Mouse (Mus musculus) embryo, embryonic 10 days (tissue): ENCODE measurements around the gene Kcnq4.

Source experiments
- DNase-seq: peaks from one replicate; pipeline ENCODE4 v3.0.0-alpha.2; 2015; ENCODE audit warnings: low spot score

Kcnq4 gene

GRCm38 (mm10) chr4:120747941-120748866, at the start of gene Kcnq4:
Gene Kcnq4, minus strand, starts transcription at chr4:120748612.
- DNase-seq: no peak

- no peak for DNase-seq
These were observed 48.3 kb upstream of the Kcnq4 start for GRCm38 (mm10) chr4:120796687-120797086.

DNA sequence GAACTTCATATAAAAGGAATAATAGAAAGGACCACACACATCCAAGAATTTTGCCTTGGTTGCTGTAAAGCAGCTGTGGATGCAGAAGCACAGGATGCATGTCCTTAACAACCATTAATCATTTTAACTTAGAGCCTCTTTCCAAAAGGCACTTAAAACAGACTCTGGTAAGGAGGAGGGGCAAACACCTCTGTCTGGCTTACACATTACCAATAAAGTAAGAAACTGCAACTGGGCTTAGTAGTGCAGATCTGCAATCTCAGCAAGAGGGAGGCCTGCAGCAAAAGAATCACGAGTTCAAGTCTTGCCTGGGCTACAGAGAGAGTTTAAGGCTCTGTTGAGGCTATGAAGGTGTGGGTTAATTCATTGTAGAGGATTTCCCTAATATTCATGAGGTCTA, 47.2 kb upstream of the Kcnq4 start:
- DNase-seq: no peak

DNA sequence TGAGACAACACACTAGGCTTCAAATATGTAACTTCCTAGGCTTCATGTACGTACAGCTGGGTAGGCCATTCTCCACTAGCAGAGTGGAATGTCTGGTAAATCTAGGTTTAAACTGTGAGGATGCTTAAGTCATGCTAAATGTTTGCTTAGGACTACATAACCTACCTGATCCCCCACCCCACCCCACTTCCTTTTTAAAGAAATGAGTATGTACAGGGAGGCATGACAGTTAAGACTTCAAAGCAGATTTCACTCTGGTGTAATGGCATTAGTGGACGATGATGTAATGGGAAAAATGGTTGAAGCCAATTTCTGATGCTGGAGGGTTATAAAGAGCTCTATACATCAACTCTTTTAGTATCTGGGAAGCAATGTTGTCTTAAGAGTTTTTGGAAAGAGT, 44.5 kb upstream of the Kcnq4 start:
- DNase-seq: no peak

DNA sequence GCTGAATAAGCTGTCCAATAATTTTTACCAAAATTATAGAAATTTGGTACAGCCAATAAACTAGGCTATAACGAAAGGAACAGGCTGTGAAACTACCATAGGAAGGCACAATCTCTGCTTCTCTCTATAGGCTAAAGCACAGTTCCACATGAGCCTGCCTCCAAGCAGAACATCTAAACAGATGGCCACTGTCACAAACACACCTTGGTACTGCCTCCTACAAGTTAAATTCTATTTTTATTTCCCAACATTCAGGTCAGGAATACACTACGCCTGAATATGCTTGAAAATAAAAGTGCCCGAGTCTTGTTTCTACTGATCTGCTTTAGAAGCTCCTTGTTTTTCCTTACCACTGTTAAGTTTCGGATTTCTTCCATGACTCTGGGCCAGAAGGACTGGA, 41.6 kb upstream of the Kcnq4 start:
- no peak for DNase-seq

DNA sequence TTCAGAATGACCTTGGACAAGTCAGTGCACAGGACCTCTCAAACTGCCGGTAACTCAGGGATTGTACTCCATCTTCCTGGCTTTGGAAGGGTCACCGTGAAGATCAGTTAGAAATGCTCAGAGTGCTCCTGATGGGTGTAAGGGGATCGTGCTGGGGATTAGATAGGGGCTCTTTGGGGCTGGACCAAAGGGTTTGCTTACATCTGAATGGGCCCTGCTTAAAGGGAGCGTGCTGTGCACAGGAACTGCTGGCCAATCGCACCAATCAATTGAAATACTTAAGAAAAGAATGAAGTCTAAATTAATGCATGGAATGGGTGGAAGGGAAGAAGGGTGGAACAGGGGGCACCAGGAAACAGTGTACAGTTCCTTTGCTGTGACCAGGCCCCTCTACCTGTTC, 7.4 kb upstream of the Kcnq4 start:
- DNase-seq: no peak

- DNase-seq: peak; percentile 84
These were observed 6.9 kb upstream of the Kcnq4 start for GRCm38 (mm10) chr4:120755299-120755698.

GRCm38 (mm10) chr4:120749601-120750000, 1.2 kb upstream of the Kcnq4 start:
- DNase-seq: no peak

GRCm38 (mm10) chr4:120747243-120747792, 1.1 kb downstream of the Kcnq4 start:
- DNase-seq: no peak

GRCm38 (mm10) chr4:120746552-120747150, 1.8 kb downstream of the Kcnq4 start:
- DNase-seq: no peak

DNA sequence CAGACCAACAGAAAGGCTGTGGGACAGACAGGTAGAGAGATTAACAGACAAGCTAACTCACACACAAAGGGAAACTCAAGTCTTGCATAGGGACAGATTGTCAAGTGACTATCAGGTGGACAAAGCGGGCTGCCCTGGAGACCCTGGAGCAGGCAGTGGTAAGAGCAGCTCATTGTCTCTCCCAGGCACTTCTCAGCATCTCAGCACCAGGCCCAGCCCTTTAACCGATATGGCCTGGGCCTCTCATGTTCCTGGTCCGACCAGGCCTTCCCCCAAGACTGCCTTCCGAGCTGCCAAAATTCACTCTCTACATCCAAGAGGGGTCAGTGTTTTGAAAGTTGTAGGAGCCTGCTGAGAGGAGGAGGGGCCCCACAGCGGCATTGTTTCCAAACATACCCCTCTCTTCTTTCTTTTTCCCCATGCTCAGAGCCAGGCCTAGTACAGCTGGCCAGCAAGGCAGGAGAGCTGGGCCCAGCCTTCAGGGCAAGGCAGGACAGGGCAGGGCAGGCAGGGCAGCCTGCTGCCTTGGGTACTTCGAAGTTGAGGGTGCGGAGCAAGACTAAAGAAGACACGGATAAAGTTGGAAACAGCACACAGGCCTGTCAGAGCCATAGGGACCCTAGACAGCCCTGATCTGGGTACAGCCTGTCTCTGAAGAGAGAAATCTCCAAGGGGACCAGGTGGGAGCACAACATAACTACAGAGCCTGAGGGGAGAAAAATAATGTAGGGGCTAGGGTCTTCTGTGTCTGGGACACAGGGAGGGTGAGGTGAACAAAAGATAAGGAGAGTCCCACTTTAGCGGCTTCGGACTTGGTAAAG, 2.5 kb downstream of the Kcnq4 start:
- peak; percentile 33 for DNase-seq

GRCm38 (mm10) chr4:120743636-120744035, 4.8 kb downstream of the Kcnq4 start:
- DNase-seq: no peak

GRCm38 (mm10) chr4:120741303-120741702, 7.1 kb downstream of the Kcnq4 start:
- no peak for DNase-seq

DNA sequence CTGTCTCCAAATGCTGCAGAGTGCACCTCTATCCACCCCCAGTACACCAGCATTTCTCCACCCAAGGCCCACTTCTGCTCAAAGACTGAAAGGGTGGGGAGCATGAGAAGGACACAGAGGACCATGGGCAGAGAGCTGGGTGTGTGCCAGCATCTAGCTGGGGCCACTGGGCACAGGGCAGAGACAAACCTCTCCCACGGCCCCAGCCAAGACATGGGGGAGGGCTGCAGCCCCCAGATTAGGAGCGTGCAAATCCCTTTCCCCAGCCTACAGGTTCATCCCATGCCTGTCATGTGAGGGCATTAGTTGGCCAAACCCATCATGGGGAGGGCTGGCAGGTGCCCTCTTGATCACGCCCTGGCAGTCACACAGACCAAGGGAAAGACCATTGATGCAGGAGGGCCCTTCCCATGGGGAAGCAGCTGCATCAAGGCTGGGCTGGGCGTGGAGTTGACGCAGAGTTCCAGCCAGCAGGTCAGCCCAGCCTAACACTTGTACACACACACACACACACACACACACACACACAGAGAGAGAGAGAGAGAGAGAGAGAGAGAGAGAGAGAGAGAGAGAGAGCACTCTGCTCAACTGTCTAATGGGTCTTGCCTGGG, 14.3 kb downstream of the Kcnq4 start:
- no peak for DNase-seq

DNA sequence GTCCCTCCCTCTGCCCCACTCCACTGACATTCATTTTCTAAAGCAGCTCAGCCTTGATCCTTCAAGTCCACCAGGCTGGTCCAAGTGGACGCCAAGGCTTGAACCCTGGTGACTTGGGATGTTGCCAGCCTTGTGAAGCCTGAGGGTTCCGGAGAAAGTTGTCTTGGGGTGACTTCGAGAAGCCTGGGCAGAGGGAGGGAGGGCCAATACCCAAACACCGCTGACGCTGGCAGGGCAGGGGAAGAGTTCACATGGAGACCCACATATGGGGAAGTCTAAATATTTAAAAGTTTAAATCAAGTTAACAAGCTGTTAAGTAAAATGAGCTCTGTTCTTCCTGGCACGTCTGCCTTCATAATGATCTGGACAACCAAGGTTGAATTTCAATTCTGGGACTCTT, 15.7 kb downstream of the Kcnq4 start:
- DNase-seq: no peak

- DNase-seq: peak; percentile 74
These were observed 17.3 kb downstream of the Kcnq4 start for GRCm38 (mm10) chr4:120731030-120731644.

- no peak for DNase-seq
These were observed 17.8 kb downstream of the Kcnq4 start for GRCm38 (mm10) chr4:120730574-120730973.

DNA sequence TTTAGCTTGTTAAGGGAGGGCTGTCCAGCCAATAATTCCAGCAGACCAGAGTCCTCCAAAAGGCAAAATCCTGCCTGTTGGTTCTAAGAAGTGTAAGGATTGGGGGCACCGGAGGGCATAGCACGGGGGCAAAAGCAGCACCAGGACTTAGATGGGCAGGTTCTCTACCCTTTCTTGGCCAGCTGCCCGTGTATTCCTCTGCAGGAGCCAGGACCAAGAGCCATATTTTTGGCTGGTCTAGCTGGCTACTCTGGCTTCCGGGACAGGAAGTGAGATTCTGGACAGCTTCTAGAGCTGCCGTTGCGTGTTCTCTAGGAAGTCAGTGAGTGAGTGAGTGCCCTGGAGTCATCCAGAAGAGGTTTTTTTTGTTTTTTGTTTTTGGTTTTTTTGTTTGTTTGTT, 18.3 kb downstream of the Kcnq4 start:
- DNase-seq: no peak

- peak; percentile 69 for DNase-seq
These were observed 19.0 kb downstream of the Kcnq4 start for GRCm38 (mm10) chr4:120729441-120729840.

- DNase-seq: no peak
These were observed 20.6 kb downstream of the Kcnq4 start for GRCm38 (mm10) chr4:120727842-120728241.

DNA sequence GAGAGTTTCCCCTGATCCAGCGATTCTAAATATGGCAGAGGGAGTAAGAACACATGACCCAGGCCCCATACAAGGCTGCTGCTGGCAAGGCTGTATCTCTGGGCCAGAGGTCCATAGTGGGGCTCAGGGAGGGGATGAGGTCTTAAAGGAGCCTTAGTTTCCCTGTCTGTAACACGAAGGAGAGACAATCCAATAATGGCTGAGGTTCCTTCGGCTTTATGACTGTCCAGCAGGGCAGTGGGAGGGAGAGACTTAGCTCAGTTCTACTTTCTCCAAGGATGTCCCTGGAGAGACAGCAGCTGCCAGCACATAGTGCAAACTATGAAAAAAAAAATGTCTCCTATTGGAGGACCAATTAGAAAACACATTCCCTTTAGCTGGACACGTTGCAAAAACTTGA, 22.2 kb downstream of the Kcnq4 start:
- DNase-seq: no peak
